Mouse (Mus musculus) stomach, postnatal 0 days (tissue): ENCODE results near the gene Cntn3. TPM values are rescaled to one million over a fixed set of nuclear protein-coding genes. Genes with fewer than 3 reads are reported as not detected.

Source experiments
- ATAC-seq: fragments of 200-750 bp; cut with Nextera tagmentation; 2 replicates; pipeline ENCODE4 v1.8.0; 2017; ENCODE audit not compliant: low FRiP score, low TSS enrichment
- DNase-seq: peaks from one replicate; pipeline ENCODE4 v3.0.0-alpha.2; 2016; ENCODE audit warnings: low spot score
- H3K27ac ChIP-seq: fragments of 300-500 bp; sonication (generic); replicated peaks from 2 replicates; pipeline ENCODE4 v1.5.1; 2014; ENCODE audit warnings: mild to moderate bottlenecking, control low read depth
- H3K27me3 ChIP-seq: fragments of 300-500 bp; sonication (generic); 2 replicates; pipeline ENCODE4 v1.6.1; 2014; ENCODE audit warnings: low read length; ENCODE audit not compliant: control insufficient read depth, insufficient read depth
- H3K36me3 ChIP-seq: fragments of 300-500 bp; sonication (generic); 2 replicates; pipeline ENCODE4 v1.6.1; 2014; ENCODE audit warnings: low read length, mixed read lengths; ENCODE audit not compliant: control insufficient read depth, insufficient read depth
- H3K4me1 ChIP-seq: fragments of 300-500 bp; sonication (generic); replicated peaks from 2 replicates; pipeline ENCODE4 v1.6.1; 2014; ENCODE audit warnings: antibody characterized with exemption; ENCODE audit not compliant: control insufficient read depth, insufficient read depth
- H3K4me2 ChIP-seq: fragments of 300-500 bp; sonication (generic); replicated peaks from 2 replicates; pipeline ENCODE4 v1.6.1; 2014; ENCODE audit warnings: low read depth, mild to moderate bottlenecking, control low read depth, moderate library complexity
- H3K4me3 ChIP-seq: fragments of 300-500 bp; sonication (generic); 2 replicates; pipeline ENCODE4 v1.5.1; 2014; ENCODE audit warnings: low read depth, low read length, control low read depth
- H3K9ac ChIP-seq: fragments of 300-500 bp; sonication (generic); 2 replicates; pipeline ENCODE4 v1.6.1; 2014; ENCODE audit warnings: mild to moderate bottlenecking, low read length, control low read depth, mixed read lengths
- H3K9me3 ChIP-seq: fragments of 300-500 bp; sonication (generic); 2 replicates; pipeline ENCODE4 v1.6.1; 2016; ENCODE audit warnings: low read length; ENCODE audit not compliant: control insufficient read depth
- CTCF ChIP-seq: IDR thresholded peaks from 2 replicates; pipeline ENCODE4 v1.5.1; 2016; ENCODE audit warnings: antibody characterized with exemption, low read depth, mild to moderate bottlenecking, moderate library complexity
- EP300 ChIP-seq: optimal IDR thresholded peaks from 2 replicates; pipeline ENCODE3; 2016; ENCODE audit warnings: antibody characterized with exemption
- WGBS: fragments of 180-500 bp; shearing (Covaris S2); extraction: QIAGEN DNeasy Blood & Tissue Kit; methylation state at CpG from one replicate; pipeline ENCODE4 v1.1.7; 2014; 5-methylcytosine and 5-hydroxymethylcytosine counted together
- polyA plus RNA-seq: library from polyadenylated mRNA; unstranded; fragments of >200 nt; fragmentation: Nextera tagmentation; extraction: Ambion mirVana; gene quantifications from 2 replicates; pipeline ENCODE4 v1.2.1, GENCODE M21; 2015

The Cntn3 gene
- polyA plus RNA-seq, 1 experiment from 2014 or later: 1.1 TPM

DNA sequence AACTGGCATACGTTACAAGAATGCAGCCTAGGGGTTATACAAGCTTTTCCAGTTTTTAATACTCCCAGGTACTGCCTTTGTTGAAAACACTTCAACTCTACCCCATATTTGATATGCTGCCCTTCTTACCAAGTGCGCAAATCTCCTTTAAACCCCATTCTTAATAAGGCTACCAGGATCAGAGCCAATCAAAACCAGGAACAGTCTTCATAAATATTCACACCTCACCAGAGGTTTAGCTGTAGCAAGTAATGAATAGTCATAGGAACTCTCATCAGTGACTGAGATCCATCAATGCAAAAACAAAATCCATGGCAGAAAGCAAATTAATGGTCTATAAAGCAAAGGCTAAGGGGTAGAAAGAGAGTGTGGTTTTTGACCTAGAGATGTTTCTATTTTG lies 10.7 kb upstream of the Cntn3 start:
- Histone ChIP-seq H3K4me2 (no peak overlapping the region), H3K36me3 (no peaks in the 10 kb centered on the region), H3K9me3 (no peaks in the 10 kb centered on the region), H3K27me3 (no peaks in the 10 kb centered on the region), H3K9ac (no peak overlapping the region), H3K27ac (no peak overlapping the region), H3K4me1 (no peaks in the 10 kb centered on the region), H3K4me3 (no peak overlapping the region)
- ATAC-seq: no peak
- 79% methylated on average over 2 of the region's 2 CpGs for WGBS
- DNase-seq: no peak
- TF ChIP-seq CTCF (no peak), EP300 (no peak)

DNA sequence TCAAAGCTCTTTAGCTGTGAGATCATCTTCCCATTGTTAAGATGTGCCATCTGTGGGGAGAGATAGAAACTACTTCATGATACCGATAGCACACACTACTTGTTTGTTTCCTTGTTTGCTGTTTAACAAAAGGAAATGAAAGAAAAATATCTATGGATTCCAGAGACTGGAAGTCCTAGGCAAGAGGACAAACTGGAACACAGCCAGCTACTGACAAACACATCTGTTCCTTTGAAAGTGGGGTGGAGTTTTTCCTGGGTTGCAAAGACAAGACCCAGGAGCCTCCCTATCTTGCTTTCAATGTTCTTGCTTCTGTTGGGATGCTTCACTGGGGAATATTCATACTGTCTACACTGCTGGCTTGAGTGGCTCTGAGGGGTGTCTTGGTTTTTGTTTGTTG lies 5.4 kb downstream of the Cntn3 start:
- no peaks in the 10 kb centered on the region for H3K4me1 ChIP-seq
- WGBS: 39% methylated on average over 1 of the region's 1 CpGs
- no peak overlapping the region for H3K9ac ChIP-seq
- H3K9me3 ChIP-seq: no peaks in the 10 kb centered on the region
- TF ChIP-seq CTCF (no peak), EP300 (no peak)
- no peaks in the 10 kb centered on the region for H3K36me3 ChIP-seq
- no peak overlapping the region for H3K27ac ChIP-seq
- no peak for ATAC-seq
- no peak overlapping the region for H3K4me3 ChIP-seq
- no peak for DNase-seq
- no peaks in the 10 kb centered on the region for H3K27me3 ChIP-seq
- H3K4me2 ChIP-seq: no peak overlapping the region

DNA sequence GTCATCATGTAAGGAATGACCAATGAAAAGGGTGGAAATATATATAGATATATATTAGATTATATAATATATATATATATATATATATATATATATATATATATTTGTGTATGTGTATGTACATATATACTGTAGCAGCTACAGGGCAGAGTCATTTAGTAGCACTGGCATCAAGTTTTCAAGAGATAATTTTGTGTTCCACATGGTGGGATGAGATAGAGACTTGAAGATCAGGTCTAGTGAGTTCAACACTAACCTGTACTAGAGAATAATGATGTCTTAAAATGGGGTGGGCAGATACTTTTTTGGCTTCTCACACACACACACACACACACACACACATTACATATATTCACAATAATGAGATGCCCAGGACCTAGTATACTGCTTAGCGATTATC lies 7.7 kb downstream of the Cntn3 start:
- TF ChIP-seq EP300 (no peak), CTCF (no peak)
- no peak overlapping the region for H3K4me3 ChIP-seq
- no peak overlapping the region for H3K27ac ChIP-seq
- no peak for ATAC-seq
- H3K36me3 ChIP-seq: no peaks in the 10 kb centered on the region
- H3K4me2 ChIP-seq: no peak overlapping the region
- H3K9ac ChIP-seq: no peak overlapping the region
- H3K27me3 ChIP-seq: no peaks in the 10 kb centered on the region
- DNase-seq: no peak
- H3K4me1 ChIP-seq: no peaks in the 10 kb centered on the region
- H3K9me3 ChIP-seq: no peaks in the 10 kb centered on the region
- 90% methylated on average over 1 of the region's 1 CpGs for WGBS

DNA sequence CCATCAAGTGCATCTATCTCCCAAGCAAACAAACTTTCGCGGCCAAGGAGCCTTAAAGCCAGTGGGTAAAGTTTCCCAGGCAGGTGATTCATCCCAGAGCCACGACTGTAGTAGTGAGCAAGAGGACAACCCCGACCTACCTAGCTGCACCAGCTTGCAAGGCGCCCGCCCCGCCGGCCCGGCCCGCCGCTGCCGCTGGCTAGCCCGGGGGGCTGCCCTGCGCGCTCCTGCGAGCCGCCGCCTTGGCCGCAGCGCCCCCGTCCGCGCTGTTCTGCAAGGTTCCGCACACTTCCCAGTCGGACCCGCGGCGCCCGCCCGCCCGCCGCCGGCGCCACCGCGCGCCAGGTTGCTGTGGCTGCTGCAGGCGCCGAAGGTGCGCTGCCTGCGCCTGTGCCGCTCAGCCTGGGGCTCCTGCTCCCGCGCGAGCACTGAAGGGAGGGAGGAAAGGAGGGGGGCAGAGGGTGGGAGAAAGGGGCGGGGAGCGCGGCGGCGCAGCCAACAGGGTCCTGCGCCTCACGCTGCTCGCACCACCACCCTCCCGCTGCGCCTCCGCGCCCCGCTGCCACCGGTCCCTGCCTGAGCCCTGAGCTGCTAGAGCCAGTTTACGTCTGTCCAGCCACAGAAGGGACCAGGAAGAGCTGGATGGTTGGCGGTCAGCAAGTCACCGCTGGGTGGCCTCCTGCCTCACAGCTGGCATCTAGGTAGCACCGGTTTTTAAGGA lies 8.7 kb downstream of the Cntn3 start:
- ATAC-seq: peak; percentile 98
- Histone ChIP-seq H3K4me3 (peak overlapping the region; percentile 54), H3K9me3 (no peaks in the 10 kb centered on the region), H3K36me3 (no peaks in the 10 kb centered on the region), H3K4me2 (peak overlapping the region; percentile 79), H3K27me3 (no peaks in the 10 kb centered on the region), H3K4me1 (no peaks in the 10 kb centered on the region), H3K27ac (no peak overlapping the region), H3K9ac (peak overlapping the region; percentile 52)
- peak; percentile 86 for DNase-seq
- under 1% methylated on average over 44 of the region's 63 CpGs for WGBS
- TF ChIP-seq EP300: no peak
- peak; percentile 64 for TF ChIP-seq CTCF

DNA sequence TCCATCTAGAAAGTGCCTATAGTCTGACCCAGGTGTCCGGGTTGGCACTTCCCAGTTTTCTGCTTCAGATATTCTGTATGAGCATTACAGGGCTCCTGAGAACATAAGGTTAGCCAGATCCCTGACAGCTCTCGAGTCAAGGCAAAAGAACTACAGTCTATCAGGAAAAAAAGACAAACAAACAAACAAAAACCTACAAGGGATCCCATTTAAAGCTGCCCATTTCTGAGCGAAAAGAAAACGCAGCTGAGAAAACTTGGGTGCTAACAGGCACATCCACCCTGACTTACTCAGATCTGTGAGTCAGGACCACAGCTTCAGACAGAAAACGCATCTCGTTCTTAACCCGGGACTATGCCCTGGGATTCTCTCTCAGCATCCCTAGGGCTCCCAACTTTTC lies 9.5 kb downstream of the Cntn3 start:
- no peaks in the 10 kb centered on the region for H3K36me3 ChIP-seq
- H3K4me2 ChIP-seq: peak overlapping the region; percentile 79
- H3K9me3 ChIP-seq: no peaks in the 10 kb centered on the region
- no peak overlapping the region for H3K27ac ChIP-seq
- H3K4me3 ChIP-seq: peak overlapping the region; percentile 54
- 0 out of 2 replicates have a peak overlapping the region, but pooled peaks have one; percentile 18 for H3K9ac ChIP-seq
- no peak for ATAC-seq
- no peak for DNase-seq
- 3% methylated on average over 7 of the region's 7 CpGs for WGBS
- no peaks in the 10 kb centered on the region for H3K27me3 ChIP-seq
- no peak for TF ChIP-seq EP300
- no peak for TF ChIP-seq CTCF
- no peaks in the 10 kb centered on the region for H3K4me1 ChIP-seq

DNA sequence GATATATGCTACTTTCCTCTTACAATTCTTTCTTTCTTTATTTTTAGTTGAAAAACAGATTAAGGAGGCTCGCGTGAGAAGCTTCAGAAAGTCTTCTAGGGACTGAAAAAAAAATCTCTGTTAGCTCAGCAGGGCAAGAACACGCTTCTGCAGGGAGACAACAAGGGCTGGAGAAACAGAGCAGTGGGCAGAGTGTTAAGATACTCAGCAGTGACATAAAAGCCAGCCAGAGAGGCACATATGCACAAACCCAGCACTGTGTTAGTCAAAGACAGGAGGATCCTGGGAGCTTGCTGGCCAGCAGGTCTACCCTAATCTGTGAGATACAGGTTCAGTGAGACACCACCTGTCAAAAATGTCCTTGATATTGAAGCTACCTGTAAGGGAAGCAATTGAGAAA lies 15.4 kb downstream of the Cntn3 start:
- Histone ChIP-seq H3K4me2 (no peak overlapping the region), H3K27me3 (no peaks in the 10 kb centered on the region), H3K9me3 (no peaks in the 10 kb centered on the region), H3K4me3 (no peak overlapping the region), H3K36me3 (no peaks in the 10 kb centered on the region), H3K4me1 (no peaks in the 10 kb centered on the region), H3K9ac (no peak overlapping the region), H3K27ac (no peak overlapping the region)
- DNase-seq: no peak
- no peak for ATAC-seq
- no peak for TF ChIP-seq CTCF
- 79% methylated on average over 3 of the region's 3 CpGs for WGBS
